Mouse (Mus musculus) right cerebral cortex, adult 18-20 months (tissue): ENCODE data around the gene Prph.
"Not testable (repeated sequence)": the region's sequence is repeated elsewhere in the genome, so short reads cannot be mapped to it uniquely, and the experiment has no call there.

Experiments used
- DNase-seq: peaks from one replicate; pipeline ENCODE4 v3.0.0; 2022; ENCODE audit warnings: mixed read lengths

Gene Prph

GRCm38 (mm10) chr15:99033498-99034270 lies 21.3 kb upstream of the Prph start:
- DNase-seq: no peak

DNA sequence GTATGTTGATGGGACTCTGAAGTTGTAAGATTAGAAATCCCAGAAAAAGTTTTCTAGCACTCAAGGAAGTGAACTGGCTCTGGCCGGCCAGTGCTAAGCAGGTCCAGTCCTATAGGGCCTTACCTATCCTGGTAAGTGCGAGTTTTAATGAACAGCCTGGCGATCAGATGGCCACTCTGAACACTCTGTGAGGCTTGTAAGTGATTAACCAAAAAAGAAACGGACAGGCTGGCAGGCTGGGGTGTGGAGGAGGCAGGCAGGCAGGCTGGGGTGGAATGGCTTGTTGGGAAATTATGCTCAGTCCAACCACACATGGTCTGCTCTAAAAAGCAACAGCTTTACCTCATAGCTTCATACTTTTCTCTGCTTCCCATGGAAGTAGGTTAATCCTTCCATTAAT lies 19.5 kb upstream of the Prph start:
- DNase-seq: peak; percentile 45

DNA sequence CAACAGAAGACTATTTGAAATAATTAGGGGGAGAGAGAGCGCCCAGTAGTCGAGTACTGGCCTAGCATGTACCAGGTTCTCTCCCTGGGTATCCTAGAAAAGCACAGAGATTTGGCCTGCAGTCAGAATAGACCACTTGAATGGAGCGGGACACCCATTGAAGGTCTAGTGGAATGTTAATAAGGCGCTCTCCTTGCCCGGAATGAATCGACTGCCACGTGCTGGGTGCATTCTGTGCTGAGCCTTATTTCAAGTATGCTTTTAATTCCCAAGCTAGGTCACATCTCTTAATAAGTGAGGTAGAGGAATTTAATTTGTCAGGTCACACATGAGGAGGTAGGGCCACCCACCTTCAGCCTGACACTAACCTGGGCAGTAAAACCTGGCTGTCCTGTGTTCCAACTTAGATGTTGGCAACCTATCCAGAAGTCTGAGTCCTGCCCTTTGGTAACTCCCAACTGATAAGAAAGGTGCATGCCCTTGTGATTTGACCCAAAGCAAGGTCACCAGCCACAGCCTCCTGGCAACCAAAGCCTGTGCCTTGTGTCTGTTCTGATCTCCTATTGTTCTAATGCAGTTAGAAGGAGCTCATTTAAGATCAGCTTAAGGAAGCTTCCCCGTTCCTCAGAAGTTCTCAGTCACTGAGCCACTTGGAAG lies 18.6 kb upstream of the Prph start:
- no peak for DNase-seq

DNA sequence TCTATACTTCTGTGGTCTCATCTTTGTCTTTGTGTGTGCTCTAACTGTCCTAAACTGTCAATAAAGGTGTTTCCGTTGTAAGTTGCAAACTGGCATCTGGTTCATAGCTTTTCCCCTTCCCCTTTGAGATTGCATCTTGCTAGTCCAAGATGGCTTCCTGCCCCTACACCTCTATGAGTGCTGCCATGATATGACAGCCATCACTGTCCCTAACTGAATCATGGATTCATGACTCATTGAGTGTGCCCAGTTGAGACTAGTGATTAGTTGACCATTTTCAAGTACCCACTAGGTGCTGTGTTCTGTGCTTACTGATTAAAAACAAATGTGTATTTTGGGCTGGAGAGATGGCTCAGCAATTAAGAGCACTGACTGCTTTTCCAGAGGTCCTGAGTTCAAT lies 16.9 kb upstream of the Prph start:
- DNase-seq: no peak

DNA sequence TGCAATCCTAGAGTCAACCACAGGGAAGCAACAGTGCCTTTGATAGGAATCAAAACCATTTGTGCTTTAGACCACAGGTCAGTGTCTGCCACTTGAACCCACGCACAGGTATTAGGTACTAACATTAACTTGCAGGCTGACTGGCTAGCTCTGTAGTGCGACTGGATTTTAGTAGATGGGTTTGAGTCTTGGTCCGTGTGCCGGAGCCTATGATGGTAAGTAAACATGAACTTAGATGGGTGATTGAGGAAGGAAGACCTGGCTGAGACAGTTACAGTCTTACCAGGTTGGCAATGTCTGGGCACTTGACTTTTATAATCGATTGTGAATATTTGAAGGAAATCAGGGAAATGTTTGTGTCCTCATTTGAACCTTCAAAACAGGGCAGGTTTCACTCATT lies 16.2 kb upstream of the Prph start:
- no peak for DNase-seq

DNA sequence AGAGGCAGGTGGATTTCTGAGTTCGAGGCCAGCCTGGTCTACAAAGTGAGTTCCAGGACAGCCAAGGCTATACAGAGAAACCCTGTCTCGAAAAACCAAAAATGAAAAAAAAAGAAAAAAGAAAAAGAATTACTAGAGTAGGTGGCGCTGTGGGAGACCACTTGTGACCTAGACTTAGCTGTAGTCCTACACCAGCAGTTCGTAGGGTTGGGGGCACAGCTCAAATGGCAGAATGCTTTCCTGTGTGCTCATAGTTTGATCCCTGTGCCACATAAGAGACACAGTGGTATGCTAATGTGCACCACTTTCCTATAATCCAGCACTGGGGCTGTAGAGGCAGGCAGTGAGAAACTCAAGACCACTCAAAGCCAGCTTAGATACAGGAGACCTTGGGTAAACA lies 15.7 kb upstream of the Prph start:
- no peak for DNase-seq

GRCm38 (mm10) chr15:99039996-99040919 lies 14.7 kb upstream of the Prph start:
- DNase-seq: no peak

DNA sequence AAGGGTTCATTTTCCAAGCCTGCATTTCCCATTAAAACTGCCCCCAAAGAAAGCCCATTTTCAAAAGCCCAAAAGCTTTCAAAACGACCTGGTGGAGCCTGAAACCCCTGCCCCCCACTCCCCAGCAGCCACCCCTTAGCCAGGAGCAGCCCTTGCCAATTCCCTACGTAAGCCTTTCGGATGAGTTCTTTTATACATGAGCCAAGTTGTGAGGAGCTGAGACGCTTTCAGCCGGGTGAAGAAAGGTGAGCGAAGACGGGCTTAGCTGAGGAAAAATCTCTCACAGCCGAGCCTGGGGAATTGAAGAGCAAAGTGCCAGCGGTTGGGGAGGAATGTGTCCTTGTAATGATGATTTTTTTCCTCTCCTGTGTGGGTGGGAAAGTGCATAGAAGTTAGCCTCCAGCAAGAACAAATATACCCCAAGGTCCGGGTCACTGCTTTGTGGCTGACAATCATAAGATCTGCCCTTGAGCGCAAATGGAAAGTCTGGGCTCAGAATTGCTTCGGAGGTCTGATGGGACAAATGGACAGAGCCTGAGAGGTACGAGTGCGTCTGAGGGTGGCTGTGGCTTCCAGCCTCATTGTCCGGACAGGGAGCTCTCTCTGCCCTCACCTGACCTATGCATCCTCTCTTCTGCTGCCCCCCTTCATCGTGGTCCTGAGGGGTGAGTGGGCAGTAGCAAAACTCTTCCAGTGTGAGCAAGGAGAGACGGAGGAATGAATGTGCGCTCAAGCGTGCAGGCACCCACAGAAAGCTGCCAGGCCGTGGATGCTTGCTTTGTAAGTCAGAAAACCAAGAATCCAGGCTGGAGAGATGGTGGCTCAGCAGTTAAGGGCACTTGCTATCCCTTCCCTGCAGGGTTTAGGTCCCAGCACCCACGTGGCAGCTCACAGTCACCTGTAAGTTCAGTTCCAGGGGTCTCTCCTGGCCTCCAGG lies 13.8 kb upstream of the Prph start:
- DNase-seq: no peak

- DNase-seq: no peak
Observed at GRCm38 (mm10) chr15:99042334-99042733, 12.6 kb upstream of the Prph start.

- no peak for DNase-seq
Observed at GRCm38 (mm10) chr15:99044854-99045253, 10.1 kb upstream of the Prph start.

- not testable (repeated sequence) for DNase-seq
Observed at GRCm38 (mm10) chr15:99045734-99046133, 9.2 kb upstream of the Prph start.

GRCm38 (mm10) chr15:99049473-99050253 lies 5.3 kb upstream of the Prph start:
- peak; percentile 43 for DNase-seq

DNA sequence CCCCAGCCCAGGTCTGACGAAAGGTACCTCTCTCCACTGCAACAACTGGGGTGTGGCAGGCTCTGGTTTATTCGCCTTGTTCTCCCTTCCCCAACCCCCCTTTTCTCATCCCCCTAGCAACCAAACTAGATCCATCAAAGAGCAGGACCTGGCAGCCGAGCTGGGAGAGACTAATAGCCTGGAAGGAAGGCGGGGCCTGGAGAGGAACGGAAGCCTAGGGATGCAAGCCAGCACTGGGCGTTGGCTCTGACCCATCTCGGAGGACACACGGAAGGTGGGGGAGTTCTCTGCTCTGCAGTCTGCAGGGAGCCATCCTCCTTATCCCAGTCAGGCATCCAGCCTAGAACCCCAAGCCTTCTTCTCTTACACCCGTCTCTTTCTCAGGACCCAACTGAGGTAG lies 1.6 kb upstream of the Prph start:
- no peak for DNase-seq

DNA sequence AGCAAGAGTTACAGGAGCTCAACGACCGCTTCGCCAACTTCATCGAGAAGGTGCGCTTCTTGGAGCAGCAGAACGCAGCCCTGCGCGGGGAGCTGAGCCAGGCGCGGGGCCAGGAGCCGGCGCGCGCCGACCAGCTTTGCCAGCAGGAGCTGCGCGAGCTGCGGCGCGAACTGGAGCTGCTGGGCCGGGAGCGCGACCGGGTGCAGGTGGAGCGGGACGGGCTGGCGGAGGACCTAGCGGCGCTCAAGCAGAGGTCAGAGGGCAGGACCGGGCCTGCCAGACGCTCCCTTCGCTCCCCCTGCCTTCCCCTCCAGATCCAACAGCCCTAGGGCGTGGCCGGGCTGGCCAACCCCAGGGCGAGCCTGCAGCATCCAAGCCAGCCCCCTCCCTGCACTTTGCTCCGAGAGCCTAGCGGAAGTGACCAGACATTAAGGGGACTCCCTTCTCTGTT lies 562 bp downstream of the Prph start:
- DNase-seq: peak; percentile 29

DNA sequence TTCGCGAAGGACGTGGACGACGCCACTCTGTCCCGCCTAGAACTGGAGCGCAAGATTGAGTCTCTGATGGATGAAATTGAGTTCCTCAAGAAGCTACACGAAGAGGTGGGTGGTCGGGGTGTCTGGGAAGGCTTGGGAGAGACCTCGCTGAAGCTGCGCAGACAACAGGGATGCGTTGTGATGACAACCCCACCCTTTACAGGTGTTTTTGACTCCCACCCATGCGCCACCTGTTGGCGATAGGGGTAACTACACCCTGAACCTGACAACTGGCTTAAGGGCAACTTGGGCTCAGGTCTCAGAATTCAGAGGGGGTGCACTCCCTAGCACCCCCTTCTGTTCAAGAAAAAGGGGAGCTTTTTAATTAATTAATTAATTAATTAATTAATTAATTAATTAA lies 1.4 kb downstream of the Prph start:
- no peak for DNase-seq

DNA sequence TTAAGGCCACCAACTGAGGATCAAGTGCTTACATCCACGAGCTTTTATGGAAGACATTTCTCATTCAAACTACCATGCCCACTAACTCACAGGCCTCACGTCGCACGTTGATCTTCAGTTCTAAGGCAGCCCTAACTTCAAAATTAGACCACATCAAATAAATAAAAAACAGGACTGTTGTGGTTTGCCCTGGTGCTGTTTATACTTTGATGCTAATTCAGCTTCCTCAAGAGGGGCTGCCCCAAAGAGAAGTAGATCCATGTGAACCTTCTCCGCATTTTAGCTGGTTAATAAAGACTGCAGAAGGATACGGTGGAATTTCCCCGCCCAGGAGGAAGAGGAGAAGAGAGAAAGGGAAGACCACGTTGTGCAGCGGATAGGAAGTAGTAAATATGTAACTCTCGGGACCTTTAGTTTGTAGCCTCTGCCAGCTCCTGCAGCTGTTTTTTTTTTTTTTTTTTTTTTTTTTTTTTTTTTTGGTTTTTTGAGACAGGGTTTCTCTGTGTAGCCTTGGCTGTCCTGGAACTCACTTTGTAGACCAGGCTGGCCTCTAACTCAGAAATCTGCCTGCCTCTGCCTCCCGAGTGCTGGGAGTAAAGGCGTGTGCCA lies 10.7 kb downstream of the Prph start:
- no peak for DNase-seq

- no peak for DNase-seq
Observed at GRCm38 (mm10) chr15:99071988-99072387, 17.0 kb downstream of the Prph start.

DNA sequence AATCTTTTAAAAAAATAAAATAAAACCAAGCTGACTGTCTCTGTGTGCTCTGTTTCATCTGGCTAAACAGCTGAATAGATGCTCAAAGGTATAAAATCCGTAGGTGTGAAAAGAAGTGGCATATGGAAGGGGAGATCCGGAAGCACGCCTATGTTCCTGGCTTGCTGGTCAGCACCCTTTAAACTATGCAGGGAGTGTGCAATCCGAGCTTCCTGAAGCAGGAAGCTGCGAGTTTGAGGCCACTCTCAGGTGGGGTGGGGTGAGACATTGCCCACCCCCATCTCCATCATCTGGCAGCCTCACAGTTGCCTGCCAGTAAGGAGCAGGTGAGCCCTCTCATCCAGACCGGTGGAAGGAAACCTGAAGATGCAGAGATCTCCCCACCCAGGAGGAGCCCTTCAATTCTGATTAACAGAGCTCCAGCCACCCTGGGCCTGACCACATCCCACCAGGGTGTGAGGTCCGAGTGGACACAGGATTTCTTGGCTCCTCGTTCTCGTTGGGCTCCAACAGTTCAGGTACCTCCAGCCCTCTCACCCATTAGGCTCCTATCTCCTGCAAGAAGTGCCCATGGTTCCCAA lies 19.1 kb downstream of the Prph start, which contains the start of gene Troap:
Troap (plus strand) TSS at position 557 of the 581 bp plus-strand sequence.
- DNase-seq: no peak

- DNase-seq: peak; percentile 99
Observed at GRCm38 (mm10) chr15:99074600-99075333, 19.8 kb downstream of the Prph start.

DNA sequence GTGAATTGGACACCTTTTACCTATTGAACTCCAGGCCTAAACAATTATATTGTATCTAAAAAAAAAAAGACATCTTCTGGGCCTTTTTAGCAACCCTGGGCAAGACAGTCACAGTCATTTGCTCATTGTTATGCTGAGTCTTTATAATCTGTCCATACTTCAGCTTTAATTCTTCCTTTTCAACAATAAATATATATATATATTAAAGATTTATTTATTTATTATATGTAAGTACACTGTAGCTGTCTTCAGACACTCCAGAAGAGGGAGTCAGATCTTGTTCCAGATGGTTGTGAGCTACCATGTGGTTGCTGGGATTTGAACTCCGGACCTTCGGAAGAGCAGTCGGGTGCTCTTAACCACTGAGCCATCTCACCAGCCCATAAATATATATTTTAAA lies 21.0 kb downstream of the Prph start:
- not testable (repeated sequence) for DNase-seq
